Mouse (Mus musculus) 3T3-L1 (cell line): ENCODE results near the gene Cbll1.

Source experiments
- DNase-seq: peaks from one replicate; pipeline ENCODE4 v3.0.0-alpha.2; 2015; ENCODE audit warnings: low read depth, low spot score

Gene Cbll1

DNA sequence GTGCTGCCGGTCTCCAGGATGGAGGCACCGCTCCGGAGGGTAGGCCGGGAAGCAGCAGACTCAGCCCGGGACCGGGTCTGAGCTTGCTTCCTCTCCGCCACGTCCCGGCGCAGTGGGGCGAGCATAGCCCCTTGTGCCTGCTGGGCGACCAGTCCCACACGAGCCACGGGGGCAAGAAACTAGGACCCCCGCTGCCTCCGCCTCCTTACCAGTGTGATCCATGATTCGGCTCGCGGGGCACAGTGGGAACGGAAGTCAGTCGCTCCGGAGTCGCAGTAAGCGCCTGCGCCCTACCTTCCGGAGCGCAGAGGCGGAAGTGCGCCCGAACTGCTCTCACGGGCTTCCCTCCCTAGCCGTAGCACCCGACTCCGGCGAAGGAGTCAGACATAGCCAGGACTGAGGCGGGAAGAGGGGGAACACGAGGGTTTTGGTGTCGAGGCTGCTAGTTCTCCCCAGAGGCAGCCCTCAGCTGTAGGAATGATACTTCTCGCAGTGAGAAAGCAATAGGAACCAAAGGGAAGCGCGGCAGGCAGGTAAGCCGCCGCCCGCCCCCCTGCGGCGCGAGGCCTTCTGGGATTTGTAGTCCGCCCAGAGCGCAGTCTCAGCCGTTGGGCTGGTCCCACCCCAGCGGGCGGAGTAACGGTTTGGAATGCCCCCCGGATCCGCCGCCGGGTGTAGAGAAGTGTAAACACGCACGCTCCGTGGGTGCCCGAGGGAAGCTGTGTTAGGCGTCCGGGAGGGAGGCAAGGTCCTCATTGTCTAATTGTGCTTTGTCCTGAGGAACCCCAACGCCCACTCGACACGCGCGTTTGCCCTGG lies at the start of gene Cbll1:
Gene Cbll1, minus strand, starts transcription at position 303 of the 818 bp plus-strand sequence.
- DNase-seq = peak; percentile 90

DNA sequence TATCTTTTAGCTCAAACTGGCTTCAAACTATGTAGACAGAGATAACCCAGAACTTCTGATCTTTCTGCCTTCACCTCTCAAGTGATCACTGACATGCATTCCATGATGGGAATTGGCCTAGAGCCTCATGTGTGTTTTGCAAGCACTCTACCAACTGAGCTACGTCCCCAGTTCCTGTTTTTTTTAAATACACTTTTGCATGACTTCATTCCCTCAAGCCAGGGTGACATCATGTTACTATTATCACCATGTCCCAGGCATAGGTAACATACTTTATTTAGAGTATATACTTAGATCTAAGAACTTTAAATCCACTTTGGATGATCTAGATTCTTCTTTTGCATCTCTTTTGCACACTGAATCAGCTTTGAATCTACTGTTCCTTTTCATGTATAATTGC lies 46.6 kb upstream of the Cbll1 start:
- DNase-seq = no peak

DNA sequence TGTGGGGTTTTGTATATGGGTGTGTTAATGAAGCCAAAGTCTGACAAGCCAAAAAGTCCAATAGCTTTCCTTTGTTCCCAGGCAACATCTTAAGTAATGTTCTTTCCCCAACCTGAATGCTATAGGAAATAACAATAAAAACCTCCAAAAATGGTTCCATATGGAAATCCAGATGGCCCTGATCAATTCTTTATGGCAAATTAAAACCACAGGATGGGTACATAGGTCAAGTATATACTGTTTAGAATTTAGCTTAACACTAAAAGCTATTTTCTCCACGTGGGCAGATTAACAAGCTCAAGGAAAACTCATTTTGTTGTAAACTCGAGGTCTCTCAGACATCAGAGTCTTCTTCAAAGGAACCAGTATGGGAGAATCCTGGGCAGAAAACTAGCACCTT lies 45.8 kb upstream of the Cbll1 start:
- no peak for DNase-seq

DNA sequence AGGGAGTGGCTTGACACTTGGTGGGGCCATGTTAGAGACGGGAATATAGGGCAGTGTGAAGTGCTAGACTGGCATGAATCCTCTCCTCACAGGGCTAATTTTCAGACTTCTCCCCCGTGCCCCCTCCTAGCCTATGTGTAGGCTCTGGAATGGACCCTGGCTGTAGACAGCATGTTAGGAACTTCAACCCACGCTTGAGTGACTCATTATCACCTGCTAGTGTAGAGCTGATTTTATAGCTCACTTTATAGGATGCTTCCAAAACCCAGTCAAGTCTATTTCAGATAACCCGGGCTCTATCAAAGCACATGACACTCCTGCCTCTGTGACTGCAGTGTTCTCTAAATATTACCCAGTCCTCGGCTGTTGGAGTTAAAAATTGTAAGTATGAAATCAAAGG lies 42.1 kb upstream of the Cbll1 start:
- DNase-seq = peak; percentile 15

DNA sequence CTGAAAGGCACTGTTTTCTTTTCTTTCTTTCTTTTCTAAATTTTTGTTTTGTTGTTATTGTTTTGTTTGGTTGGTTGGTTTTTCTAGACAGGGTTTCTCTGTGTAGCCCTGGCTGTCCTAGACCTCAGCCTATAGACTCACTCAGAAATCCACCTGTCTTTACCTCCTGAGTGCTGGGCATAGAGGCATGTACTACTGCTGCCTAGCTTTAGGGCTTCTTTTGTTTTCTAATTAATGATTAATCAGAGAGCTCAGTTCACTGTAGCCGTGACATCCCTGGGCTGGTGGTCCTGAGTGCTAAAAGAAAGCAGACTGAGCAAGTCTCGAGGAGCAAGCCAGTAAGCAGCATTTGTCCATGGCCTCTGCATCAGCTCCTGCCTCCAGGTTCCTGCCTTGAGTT lies 40.4 kb upstream of the Cbll1 start:
- no peak for DNase-seq

DNA sequence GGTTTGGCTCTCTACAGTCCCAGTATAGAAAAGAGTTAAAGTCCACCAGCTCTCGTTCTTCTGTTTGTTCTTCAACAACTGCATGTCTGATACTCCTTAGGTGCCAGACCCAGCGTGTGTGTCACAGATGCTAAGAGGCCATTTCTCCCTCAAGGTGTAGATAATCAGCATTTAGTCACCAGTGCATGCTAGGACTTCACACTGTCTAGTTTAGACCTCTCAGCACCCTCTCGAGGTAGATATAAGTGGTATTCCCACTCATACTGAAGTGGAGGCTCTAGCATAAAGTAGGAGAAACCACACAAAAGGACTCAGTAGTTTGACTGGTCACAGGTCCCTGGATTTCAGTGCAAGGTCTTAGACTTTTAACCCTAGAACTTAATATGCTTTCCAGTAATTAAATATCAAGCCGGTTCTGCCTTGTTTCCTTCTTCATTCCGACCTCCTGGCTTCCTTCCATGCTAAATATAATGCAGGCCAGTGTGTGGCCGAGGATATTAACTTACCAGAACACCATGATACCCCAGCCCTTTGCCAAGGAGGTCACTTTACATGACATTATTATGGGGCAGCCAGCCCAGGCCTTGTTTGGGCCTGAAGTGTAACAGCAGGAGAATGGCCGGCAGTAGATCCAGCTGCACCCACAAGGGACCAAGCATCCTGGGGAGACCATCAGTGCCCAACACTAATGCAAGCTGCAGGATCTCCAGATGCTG lies 38.3 kb upstream of the Cbll1 start:
- DNase-seq = no peak

DNA sequence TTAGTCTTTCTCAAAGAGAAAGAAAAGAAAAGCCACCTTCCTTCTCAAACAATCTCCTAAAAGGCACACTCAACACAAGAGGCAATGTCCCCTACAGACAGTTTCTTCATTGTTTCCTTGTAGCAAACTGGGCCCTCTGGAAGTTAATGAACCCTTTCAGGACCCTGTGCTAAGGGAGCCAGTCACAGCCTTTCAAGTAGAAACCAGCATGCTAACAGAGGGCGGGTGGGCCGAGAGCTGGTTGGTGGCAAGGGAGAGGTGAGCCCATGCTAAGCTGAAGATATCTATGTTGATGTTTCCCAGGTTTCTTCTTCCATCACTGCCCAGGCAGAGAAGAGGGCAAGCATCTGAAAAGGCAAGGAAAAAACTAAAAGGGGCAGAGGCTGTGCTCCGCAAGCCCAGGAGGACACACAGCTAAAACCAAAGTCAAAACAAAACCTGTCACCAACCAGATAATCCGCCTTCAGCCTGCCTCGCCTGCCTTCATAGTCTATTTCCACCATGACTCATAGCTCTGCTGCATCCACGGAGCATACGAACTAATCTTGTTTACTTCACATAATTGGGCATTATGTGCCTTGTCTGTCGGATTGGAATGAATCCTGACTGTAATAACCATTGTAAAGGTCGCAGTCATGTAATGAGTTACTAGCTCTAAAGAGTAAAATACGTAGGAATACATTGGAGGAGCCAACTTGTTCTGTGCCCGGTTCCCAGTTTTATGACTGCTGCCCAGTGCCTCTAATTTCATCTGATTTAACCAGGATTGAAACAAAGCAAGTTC lies 34.8 kb upstream of the Cbll1 start:
- no peak for DNase-seq

DNA sequence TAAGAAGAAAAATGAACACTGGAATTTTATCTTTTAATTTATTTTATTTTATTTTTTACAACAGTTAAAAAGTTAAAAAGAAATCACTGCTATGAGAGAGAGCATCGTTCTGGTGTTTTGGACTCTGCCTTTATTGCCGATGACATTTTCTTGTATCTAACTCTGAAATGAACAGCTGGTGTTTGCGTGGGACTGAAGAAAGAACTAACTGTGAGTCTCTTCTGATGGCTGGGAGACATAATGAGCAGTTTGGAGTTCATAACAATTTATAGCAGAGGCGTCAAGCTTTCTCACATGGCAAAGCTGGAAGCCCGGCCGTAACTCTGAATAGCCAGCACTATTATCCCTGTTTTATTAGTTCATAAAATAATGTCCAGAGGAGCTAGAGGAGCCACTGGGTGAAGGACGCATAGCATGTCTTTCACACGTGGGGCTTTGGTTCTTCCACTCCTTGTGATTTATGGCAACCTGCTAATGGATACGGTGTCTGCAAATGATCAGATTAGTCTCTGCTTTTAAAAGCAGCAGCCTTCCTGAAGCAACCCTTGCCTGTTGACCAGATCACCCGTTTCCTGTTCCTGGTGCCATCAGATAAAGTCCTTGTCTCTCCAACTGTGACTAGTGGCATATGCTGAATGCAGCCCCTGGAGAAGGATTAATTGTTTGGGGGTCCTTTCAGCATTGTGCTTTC lies 33.9 kb upstream of the Cbll1 start:
- no peak for DNase-seq

DNA sequence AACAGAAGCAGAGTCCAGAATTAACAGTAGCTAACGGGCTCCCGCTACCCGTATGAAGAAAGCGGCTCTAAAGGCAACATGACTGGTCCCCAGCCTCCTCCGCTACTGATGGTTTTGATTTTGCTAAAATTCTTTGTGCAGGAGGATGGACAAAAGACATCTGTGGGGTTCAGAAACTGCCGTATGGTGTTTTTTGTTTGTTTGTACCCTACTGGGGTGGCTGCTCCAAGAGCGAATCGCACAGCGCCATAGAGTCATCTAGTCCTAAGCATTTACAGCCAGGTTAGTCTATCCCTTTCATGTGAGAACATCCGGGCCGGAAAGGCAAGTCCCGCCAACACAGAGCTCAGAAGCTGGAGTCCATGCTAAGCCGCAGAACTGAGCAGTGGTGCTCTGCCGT lies 32.6 kb upstream of the Cbll1 start:
- no peak for DNase-seq

DNA sequence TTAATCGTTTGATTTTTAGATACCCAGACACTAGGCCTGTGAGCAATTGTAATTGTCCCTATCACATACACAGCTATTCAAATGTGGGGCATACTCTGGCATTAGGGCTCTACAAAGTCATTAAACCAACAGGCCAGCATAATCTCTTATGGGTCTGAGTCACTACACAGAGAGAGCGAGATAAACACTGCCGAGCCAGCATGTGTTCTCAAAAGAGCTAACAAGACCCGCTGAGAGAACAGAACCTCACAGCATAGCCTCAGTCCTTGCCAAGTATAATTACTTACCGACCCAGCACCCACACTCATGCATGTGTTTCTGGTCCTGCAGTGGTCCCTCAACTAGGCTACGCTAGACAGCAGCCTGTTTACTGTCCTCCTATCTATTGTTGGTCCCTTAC lies 28.0 kb upstream of the Cbll1 start:
- DNase-seq = no peak

DNA sequence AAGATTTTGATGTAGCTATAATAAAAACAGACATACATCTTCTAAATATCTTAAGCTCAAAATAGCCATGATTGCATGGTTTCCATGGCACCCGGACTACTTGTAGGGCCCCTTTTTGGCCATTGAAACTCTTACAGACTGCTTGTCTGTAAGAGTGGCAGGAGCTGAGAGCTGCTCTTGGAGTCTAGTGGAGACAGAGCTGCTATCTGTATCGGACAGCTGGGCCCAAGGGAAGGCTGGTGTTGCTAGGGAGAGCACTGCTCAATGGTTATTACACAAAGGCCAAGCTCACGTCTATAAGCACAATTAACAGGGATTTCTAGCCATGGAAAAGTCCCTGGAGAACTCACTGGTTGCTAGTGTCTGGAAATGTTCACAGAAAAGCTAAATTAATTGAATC lies 22.0 kb upstream of the Cbll1 start:
- no peak for DNase-seq

DNA sequence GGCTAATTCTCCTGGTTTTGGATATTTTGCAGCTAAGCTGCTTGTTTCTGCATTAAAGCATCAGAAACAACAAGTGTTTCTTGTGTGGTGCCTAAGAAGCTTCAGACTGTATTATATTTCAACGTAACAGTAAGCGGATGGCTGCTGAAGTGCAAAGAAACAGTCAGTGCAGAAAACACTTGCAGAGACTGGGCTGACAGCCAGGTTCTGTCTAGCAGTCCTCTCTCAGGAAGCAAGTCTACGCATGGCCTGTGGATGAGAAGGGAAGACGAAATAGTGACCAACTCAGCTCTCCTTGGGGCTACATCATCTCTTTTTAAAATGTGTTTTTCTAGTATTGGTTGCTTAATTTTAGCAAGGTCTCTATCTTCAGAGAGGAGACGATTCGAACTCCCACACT lies 20.7 kb upstream of the Cbll1 start:
- no peak for DNase-seq

DNA sequence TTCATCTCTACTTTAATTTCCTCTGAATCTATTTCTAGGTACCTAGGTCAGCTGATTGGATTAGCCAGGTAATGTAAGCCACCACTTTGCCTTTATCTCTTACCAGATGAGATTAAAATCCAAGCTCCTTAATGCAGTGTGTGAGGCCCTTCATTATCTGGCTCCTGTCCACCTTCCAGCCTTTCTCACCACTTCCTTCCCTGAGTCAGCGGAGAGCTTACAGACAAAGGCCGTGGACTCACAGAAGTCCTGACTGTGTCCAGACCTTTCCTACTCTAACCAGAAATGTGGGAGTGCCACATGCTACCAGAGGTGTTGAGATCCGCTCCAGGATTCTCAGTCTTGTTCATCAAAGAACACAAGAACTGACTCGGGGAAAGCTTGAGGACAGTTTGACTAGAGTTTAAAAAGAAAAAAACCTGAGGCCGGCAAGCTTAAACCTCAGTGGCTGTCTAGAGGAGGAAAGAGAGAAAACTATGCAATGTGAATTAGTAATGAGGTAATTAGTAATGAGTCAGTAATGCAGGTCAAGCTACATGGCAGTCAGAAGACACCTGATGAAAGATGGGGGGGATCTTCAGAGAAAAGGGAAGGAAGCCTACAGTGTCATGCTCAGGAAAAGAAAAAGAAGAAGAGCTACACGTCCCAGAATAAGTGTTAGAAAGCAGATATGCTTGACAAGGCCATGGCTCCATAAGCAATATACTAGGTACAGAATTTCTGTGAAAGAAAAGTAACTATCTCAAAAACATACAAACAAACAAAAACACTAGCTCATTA lies 14.5 kb upstream of the Cbll1 start:
- DNase-seq = peak; percentile 72

DNA sequence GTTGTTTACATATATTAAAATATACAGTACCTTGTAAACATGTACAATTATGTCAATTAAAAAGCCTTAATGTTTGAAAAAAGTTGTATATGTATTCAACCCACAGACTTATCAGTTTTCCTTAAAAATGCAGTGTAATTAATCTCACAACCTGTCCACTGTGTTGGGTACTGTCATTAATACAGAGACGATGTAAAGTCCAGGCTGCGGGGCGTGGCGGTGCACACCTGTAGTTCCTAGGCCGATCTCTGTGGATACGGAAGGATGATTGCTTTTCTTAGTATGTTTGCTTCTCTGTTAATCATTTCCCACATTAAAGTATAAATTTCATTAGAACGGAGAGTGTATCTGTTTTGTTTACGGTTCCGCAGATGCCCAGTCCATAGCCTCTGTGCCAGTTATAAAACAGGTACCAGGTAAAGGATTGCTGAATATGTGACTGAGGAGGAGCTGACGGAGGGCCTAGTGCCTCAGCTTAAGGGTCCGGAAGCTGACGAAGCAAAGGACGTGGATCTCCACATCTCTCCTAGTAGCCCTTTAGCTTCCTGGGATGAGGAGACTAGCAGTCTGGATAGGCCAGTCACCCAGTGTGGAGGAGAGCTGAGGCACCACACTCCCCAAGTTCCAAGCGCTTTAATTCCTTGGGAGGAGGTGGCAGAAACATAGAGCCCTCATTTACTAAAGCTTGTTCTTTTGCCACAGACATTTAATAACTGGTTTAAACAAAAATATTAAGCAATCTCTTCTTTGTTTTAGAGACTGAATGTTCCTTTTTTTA lies 13.4 kb upstream of the Cbll1 start:
- DNase-seq = no peak

DNA sequence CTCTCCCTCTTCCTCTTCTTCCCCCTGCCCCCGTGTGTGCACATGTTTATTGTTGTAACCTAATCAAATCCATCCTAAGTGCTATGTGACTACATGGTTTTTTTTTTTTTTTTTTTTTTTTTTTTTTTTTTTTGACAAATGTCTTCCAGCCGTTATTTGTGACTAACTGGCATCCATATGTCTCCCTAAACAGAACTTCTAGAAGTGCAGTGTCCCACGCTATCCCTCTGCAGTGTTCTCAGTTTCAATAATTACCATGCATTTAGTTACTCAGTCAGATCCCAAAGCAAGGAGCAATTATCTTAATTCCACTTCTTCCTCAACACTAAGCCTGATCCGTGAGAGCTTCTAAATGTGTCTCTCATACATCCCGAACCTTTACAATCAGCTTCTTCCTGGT lies 11.8 kb upstream of the Cbll1 start:
- no peak for DNase-seq

DNA sequence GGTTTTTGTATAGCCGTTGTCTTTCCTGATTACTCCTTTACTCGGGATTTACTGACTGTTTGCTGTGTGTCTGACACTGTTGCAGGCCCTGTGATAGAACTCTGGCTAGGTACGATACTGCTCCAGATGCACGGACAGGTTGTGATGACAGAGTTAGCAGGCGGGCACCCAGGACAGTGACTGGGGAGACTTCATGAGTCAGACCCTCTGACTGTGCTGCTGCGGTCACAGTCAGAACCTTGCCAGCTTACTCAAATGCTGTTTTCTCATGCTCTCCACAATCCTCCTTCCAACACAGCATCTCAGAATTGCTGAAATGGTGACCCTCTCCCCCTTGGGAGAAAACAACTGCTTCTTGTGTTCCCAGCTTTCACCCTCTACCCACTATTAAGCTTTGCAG lies 9.1 kb upstream of the Cbll1 start:
- peak; percentile 40 for DNase-seq

DNA sequence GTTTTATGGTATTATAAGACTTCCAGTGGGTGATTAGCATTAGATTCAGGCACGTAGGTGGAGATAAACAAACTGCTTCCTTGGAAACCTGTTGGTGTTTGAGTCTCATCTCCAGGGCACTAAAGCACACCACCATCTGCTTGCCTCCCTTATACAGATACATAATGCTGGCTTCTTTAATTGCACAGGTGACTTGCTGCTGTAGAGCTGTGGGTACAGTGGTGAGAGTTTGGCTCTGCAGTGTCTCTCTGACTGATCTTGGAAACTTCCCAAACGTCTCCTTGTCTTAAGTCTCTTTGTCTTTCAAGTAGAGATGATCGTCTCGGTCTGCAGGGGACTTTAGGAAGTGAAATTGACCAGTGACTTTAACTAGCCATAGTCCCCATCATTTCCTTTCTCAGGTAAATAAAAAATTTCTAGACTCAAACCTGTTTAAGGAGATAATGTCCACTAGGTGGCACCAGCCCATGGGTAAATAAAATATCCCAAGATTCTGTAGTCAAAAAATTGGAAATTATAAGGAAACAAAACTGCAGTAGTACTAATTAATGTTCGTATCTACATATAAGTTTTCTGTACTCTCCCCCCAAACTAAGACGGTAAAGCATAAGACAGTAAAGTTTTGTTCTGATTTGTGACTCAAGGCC lies 8.4 kb upstream of the Cbll1 start:
- peak; percentile 79 for DNase-seq

DNA sequence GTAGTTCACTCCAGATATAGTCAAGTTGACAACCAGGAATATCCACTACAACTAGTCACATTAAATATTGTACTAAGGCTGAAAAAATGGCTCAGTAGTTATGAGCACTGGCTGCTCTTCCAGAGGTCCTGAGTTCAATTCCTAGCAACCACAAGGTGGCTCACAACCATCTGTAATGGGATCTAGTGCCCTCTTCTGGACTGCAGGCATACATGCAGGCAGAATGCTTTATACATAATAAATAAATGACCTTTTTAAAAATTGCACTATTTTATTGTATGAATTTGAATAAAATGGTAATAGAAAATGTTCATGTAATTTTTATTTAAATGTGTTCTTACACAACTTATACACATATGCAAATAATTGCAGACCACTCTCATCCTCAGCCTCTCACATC lies 3.8 kb upstream of the Cbll1 start:
- DNase-seq = no peak

DNA sequence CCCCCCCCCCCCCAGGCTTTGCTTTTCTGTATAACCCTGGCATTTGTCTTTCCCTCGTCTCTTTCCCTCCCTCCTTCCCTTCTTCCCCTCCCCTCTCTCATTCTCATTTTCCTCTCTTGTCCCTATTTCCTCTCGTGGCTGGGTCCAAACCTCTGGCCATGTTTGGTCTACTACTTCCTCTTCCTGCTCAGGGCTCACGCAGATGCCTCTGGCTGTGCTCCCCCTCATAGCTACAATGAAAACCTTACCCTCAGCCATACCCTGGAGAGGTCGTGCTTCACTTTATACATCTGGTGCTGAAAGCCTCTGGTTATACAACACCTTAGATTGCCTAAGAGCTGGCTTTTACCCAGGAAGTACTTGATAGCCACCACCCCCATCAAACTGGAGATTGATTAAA lies 1.9 kb upstream of the Cbll1 start:
- no peak for DNase-seq

DNA sequence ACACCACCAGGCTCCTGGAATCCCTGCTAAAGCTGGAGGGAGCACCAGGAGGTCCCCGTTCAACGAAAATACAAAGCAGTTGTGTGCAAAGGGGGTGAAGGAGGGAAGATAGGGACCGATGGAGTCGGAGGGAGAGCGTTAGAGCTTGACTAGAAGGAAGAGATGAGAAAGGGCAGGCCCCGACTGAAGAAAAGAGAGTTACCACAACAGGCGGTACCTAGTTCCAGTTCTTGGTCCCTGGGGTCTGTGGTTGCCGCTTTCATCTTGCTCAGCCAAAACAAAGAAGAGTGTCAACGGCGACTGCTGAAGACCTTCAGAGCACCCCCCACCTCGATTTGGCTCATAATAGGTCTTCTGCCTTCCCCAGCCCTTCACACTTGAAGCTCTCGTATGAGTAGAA lies 780 bp upstream of the Cbll1 start:
- no peak for DNase-seq
